Mouse (Mus musculus) liver, embryonic 12.5 days (tissue): Measurements from ENCODE around the gene Pebp1. TPM values are rescaled to one million over a fixed set of nuclear protein-coding genes. Genes with fewer than 3 reads are reported as not detected.

Experiments
- polyA plus RNA-seq: library from polyadenylated mRNA; unstranded; fragments of >200 nt; fragmentation: Nextera tagmentation; extraction: Ambion mirVana; gene quantifications from 2 replicates; pipeline ENCODE4 v1.2.1, GENCODE M21; 2016

The Pebp1 gene
- polyA plus RNA-seq, 1 experiment from 2014 or later, result 318 TPM

Other genes with a start within 250 kb of the Pebp1 start
- gene Suds3, start 171.5 kb downstream of the Pebp1 start, polyA plus RNA-seq, result 61.2 and 66.4 TPM in 2 replicates
- 67.9 and 68.6 TPM in 2 replicates for gene Taok3, start 167.5 kb downstream of the Pebp1 start, polyA plus RNA-seq
- gene Vsig10, start 31.5 kb upstream of the Pebp1 start, polyA plus RNA-seq, result 2.1 and 2.4 TPM in 2 replicates
- 27.4 and 27.6 TPM in 2 replicates for gene Wsb2, start 69.7 kb upstream of the Pebp1 start, polyA plus RNA-seq
- 83.6 and 88.5 TPM in 2 replicates for gene Rfc5, start 101.4 kb upstream of the Pebp1 start, polyA plus RNA-seq
- gene Ksr2, start 126.4 kb upstream of the Pebp1 start, polyA plus RNA-seq, result 0.02 TPM in 1 of 2 replicates, not detected in the other